Mouse (Mus musculus) layer of hippocampus, postnatal 14 days (tissue): ENCODE results near the gene Camk2n1. TPM values are rescaled to one million over a fixed set of nuclear protein-coding genes. Genes with fewer than 3 reads are reported as not detected.
A peak's percentile ranks its signal among the peaks of the same experiment; 100 is the strongest.
"Not testable (repeated sequence)": the region's sequence is repeated elsewhere in the genome, so short reads cannot be mapped to it uniquely, and the experiment has no call there.

Experiments used
- DNase-seq, 2 experiments: peaks; one replicate each; pipeline ENCODE4 v3.0.0; 2021 to 2022; ENCODE audit warnings: low spot score in 2 of 2, mixed read lengths in 1 of 2
- long read RNA-seq, 2 experiments: library from polyadenylated mRNA; stranded (forward); transcript quantifications; one replicate each; pipeline ENCODE4 v2.0.0; 2021
- total RNA-seq, 2 experiments: library from RNA; stranded (reverse); gene quantifications; 2 replicates each; pipeline ENCODE4 v1.2.3; 2021

Gene Camk2n1
- total RNA-seq: 100 to 1,000 TPM; 211 to 242 TPM
- long read RNA-seq, experiment 1, full-length matches to known transcripts: 47 of 67 reads
- long read RNA-seq, experiment 1, partial matches to known transcripts: 0 of 67 reads
- long read RNA-seq, experiment 1, other reads (novel, unspliced or antisense): 20 of 67 reads
- long read RNA-seq, experiment 2, full-length matches to known transcripts: 45 of 74 reads
- long read RNA-seq, experiment 2, partial matches to known transcripts: 0 of 74 reads
- long read RNA-seq, experiment 2, other reads (novel, unspliced or antisense): 29 of 74 reads

DNA sequence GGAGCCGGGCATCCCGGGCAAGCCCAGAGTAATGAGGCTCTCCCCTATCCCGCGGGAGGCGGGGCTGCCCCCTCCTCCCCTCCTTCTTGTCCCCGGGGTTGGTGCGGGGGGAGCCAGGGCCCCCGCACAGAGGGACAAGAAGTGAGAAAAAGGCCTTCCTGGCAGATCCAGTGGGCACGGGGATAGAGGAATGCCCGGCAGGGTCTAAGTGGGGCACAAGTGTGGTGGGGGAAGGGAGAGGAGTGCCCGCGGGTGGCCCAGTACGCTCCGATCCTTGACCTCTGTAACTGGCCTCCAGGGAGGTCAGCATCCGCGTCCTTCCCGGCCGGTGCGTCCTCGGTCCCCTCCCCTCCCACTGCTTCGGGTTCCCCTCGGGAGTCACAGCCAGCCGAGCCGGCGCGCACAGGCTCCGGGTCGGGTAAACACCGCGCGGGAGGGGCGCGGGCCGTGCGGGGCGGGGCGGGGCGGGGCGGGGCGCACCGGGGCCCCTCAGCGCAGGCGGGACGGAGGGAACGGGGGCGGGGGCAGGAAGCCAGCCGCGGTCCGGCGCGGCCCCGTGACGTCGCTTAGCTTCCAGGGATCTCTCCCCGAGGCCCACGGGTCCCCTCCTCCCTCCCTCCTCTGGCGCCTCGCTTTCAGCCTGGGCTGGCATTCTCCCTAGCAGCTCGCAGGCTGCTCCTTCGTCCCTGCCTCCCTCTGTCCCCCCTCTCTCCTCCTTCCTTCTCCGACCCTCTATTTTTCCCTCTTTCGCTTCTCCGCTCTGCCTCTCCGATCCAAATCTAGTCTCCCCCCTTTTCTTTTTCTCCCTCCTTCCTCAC lies at the start of gene Camk2n1:
Gene Camk2n1, plus strand, starts transcription at position 562 of the 818 bp plus-strand sequence.
- DNase-seq: peak; percentile 79 to 83

DNA sequence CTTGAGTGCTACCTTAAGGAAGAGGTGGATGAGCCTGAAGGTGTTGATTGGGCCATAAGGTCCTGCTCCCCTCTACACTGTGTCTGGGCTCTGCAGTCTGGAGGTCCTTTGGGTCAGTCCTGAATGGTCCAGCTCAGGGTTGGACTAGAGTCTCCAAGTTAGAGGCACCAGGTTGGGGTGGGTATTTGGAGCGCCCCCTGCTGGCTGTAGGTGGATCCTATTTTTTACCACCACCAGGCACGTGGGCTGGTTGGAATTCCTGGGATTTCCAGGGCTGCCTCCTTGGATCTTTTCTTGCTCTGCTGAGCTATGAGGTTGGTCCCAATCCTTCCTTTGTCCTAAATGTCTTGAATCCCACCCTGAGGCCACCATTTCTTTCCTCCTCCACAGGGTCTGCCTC lies 49.3 kb upstream of the Camk2n1 start:
- no peak for DNase-seq

DNA sequence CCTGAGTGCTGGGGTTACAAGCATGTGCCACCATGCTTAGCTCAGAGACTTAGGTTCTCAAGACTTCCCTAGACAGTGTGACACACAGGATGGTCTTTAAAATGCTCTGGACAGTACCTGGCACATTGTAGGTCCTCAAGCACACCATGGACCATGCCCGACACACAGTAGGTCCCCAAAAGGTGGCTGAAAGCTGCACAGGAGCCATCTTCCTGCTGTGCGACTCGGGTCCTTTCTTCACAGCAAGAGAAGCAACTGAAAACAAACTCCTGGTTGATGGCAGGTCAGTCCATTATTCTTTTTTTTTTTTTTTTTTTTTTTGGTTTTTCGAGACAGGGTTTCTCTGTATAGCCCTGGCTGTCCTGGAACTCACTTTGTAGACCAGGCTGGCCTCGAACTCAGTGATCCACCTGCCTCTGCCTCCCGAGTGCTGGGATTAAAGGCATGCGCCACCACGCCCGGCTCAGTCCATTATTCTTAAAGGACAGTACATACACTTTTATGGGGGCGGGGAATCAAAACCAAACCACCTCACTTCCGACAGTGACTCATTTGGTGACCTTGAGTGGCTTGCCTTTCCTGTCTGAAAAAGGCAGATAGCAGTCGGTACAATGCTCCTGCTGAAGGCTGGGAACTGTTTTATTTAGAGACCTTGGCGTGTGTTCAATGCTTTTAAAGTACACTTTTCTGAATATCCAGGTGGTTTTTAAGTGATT lies 46.5 kb upstream of the Camk2n1 start:
- DNase-seq: no peak

DNA sequence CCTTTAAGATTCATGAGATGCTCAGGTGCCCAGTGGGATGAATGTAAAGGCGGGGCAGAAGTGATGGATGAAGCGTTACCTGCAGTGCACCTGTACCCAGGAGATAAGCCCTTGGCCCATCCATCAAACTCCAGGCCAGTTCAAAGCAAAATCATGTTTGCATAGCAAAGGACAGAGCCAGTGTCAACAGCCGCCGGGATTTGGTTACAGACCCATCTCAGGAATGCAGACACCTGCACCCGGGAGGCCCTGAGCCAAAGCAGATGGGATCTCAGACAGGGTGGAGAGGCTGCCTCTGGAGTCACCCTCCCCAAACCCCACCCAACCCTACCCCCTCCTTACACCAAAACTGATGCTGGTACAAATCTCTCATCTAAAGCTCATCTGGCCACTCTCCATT lies 43.1 kb upstream of the Camk2n1 start:
- no peak for DNase-seq

DNA sequence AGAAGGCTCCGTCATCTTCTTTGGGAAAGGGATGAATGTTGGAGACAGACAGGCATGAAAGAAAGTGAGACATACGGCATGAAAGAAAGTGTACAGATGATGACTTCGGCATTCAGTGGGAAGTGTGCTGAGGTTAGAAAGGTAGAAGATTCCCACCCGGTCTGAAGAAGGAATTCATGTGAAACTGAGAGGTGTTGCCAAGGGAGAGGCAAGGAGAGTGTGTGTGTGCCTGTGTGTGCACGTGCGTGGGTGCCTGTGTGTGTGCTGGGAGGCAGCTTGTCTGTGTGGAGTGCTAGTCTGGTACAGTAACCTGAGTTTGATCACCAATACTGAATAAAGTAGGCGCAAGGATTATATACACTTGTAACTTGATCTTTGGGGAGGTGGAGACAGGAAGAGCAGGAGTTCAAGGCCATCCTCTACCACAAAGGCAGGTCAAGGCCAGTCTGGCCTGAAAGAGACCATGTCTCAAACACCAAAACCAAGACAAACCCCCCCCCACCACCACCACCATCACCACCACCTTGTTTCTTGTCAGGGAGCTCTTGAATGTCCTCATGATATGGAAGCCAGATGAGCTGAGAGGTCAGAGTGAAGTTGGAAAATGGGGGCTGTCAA lies 42.5 kb upstream of the Camk2n1 start:
- no peak for DNase-seq

DNA sequence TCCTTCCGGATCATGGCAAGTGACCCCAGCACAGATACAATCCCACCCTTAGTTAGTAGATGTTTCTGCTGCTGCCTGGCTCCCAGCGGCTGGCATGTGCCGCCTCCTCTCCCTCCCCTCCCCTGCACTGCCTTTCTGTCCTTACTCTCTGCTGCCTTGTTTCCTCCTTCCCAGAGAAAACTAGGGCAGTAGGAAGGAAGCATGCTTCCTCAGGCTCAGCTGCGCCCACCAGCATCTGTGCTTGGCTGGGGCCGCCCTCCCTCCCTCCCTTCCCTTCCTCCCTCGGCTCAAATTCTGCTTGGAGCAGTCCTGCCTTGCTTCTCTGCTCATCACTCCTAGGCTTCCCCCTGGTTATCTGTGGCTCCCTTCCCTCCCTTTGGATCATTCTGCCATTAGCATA lies 39.4 kb upstream of the Camk2n1 start:
- DNase-seq: peak in 1 of 2 experiments; percentile 32

DNA sequence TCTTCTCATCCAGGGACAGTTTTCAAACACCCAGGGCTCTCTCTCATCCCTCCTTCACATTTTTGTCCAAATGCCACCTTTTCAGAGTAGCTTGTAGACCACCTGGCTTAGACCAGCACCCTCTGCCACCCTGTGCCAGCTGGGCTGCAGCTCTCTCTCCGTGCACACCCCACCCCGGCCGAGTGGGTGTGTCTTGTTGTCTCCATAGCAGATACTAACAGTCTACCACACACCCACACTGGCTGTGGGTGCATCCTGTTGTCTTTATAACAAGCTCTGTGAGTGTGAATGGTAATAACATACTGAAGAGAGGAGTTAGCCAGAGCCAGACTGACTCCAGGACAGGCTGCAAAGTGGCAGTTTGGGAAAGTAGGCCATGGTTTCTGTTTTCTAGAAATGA lies 38.1 kb upstream of the Camk2n1 start:
- no peak for DNase-seq

DNA sequence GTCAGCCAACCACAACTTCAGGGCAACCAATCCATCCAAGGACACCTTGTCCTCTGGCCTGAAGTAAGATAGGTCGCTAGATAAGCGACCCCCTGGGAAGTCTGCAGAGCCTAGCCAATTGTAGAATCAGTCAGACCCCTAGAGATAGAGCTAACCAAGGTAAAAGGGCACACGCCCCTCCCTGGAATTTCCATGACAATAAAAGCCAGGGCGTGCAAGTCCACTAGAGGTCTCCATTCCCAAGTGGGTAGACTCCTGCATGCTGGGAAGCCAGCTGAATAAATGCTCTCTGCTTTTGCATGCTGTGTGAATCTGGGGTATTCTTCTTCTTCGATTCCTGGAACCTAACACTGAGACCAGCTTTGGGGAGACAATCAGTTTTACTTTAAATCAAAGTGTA lies 37.7 kb upstream of the Camk2n1 start:
- DNase-seq: no peak

DNA sequence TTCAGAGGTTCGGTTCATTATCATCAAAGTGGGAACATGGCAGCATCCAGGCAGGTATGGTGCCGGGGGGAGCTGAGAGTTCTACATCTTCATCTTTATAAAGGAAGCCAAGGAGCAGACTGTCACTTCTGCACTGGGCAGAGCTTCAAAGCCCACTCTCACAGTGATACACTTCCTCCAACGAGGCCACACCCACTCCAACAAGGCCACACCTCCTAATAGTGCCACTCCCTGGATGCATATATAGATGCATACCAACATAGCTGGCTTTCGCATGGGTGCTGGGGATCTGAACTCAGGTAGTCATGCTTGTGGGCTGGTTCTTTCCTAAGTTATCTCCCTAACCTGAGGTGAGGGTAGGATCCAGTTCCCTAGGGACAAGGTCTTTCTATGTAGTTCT lies 36.2 kb upstream of the Camk2n1 start:
- no peak for DNase-seq

DNA sequence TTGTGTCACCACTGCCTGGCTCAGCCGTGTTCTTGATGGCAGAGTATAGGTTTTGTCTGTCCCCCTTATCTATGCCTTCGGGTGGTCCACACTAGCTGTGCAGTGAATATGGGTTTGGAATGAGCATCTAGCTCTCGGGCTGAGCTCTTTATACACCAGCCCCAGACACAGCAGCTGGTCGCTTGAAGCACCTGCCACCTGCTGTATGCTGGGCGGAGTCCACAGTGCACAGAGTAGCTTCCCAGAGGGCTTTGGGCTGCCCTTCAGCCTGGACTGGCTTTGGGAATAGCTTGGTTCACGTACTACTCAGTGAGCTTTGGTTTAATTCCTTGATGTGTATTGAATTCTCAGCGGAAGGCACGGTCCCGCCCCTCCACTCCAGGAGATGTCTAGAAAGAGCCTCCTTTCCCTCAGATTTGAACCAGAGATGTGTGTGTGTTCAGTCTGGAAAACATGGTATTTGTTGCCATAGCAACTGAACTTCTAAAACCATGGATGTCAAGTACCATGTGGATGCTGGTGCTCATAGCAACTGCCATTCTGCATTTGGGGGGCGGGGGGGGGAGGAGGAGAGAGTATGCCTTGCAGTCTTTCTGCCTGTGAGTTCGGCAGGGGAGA lies 35.7 kb upstream of the Camk2n1 start:
- no peak for DNase-seq

DNA sequence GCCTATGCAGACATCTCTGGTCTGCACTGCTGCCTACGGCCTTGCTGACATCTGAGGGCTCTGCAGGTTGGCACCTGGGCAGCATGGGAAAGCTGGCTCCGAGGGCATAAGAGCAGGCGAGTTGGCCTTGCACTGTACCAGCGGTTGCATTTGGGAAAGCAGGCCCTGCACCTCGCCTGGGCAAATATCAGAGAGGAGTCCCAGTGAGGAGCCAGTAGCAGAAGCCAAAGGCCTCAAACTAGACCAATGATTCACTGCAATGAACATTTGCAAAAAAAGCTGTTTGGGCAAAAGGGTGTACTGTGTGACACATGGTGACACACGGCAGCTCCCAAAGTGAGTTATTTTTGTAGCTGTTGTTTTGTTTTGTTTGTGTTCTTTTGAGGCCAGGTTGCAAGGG lies 29.1 kb upstream of the Camk2n1 start:
- no peak for DNase-seq

DNA sequence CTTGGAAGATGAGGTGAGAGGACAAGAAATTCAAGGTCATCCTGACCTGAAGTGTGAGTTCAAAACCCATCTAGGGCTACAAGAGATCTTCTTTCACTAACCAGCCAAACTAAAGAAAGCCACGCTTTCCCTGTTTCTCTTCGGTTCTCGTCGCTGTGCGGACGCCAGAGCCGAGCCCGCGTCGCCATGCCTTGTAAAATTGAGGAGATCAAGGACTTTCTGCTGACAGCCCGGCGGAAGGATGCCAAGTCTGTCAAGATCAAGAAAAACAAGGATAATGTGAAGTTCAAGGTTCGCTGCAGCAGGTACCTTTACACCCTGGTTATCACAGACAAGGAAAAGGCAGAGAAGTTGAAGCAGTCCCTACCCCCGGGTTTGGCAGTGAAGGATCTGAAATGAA lies 28.5 kb upstream of the Camk2n1 start:
- DNase-seq: not testable (repeated sequence)

DNA sequence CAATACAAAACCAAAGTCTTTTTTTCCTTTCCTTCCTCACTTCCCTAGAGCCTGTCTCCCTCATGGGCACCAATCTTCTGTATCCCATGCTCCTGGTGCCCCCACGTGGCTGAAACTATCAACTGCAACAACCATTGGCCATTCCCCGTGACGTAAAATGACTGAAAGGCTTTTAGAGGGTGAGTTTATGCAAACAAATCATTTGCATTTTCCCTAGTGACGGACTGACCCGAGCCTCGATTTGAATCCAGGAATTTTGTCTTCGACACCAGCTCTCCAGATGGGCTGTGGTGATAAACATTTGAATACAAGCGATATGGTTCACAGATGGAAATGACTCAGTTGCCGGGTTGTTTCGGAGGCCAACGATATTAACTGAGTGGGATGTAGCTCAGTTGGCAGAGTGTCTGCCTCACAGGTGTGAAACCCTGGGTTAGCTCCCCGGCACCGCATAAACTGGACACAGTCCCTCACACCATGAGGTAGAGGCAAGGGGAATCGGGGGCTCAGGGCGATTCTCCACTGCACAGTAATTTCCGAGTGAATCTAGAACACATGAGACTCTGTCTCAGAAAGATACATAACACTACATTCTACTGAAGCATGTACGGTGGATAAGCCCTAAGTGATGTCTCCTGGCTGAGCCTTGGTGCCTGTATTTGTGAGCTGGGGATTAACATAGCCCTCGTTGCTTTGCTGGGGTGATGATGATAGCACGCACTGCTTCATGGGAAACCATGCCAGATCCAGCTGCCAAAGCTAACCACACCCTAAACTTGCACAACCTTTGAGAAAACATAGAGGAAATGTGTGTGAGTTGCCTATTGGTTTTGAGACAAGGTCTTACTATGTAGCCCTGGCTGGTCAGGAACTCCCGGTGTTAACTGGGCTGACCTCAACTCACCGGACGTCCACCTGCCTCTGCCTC lies 27.1 kb upstream of the Camk2n1 start:
- DNase-seq: peak; percentile 89 to 93

DNA sequence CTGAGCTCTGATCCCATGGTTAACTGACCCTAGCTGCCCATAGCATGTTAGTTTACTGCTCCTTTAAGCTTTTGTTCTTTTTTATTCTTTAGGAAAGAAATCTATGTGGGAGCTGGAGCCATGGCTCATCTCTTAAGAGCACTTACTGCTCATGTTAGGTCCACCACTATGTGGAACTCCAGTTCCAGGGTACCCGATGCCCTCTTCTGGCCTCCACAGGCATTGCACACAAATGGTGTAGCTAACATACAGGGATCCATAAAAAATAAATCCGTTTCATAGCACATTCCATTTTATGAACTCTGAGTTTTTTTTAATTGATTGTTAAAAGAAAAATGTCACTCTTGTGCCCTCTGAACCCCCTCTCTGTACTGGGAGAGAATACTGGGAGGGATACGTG lies 24.3 kb upstream of the Camk2n1 start:
- DNase-seq: peak in 1 of 2 experiments; percentile 52

DNA sequence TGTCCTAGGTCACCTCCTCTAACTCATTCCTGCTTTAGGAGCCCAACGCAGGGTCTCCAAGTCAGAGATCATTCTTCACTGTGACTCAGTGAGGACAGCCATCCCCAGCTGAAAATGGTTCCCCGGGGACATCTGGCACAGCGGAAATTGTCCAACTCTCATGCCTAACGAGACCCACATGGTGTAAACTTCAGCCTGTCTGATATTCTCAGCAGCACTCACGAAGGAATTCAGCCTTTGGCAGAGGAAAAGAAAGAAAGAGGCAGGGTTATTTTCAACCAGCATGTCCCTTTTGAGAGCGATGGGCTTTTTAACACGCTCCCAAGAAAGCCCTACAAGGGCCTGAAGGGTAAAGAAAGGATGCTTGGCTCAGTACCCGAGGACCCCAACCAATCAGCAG lies 22.8 kb upstream of the Camk2n1 start:
- DNase-seq: no peak

DNA sequence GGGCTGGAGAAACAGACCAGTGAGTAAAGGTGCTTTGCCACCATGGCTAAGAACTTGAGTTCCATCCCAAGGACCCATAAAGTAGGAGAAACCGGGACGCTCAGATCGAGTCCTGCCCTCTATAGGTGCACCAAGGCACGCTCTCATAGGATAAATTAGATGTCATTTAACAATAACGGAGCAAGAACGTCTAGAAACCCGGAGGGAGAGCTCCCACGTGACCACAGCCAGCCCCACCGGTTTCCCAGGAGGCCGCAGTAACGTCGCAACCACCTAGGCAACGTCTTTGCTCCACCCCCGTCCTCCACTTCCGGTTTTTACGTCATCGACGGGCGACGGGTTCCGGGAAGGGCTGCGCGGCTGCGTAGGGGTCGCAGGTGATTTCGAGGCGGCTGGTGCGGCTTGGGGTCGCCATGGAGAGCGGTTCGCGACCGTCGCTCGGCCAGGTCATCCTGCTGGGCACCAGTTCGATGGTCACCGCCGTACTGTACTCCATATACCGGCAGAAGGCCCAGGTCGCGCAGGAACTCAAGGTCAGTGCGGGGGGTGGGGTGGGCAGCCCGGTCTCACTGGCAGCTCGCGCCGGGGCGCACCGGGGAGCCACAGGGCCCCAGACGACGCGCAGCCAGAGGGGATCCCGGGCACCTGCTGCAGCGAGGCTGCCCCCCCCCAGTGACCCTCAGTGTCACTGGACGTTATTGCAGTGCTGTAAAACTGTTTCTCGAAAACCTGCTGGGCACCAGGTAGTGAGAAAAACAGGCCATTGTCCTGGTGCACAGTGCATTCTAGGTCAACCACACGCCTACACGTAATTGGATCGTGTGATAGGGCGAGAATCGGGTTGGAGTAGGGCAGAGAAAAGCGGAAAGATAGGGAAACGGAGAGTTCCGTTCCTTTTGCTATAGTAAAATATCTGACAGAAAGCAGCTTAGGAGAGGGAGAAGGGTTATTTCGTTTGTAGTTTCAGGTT lies 19.5 kb upstream of the Camk2n1 start, which contains the start of gene Mul1:
Gene Mul1, plus strand, starts transcription at position 325 of the 970 bp plus-strand sequence.
- peak; percentile 94 to 97 for DNase-seq

DNA sequence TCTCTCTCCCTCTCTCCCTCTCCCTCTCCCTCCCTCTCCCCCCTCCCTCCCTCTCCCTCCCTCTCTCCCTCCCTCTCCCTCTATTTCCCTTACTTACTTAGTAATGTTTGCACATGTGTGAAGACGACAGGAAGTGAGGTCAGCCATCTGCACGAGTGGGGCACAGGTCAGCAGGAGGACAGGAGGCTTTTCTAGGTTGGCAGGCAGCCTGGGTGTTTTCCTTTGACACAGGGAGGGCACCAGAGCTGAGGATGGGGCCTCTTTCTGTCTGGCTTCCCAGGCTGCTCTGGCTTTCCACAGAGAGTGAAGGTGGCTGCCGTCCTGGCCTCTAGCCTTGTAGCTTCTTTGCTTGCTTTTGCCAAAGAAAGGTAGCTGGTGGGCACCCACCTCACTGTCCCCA lies 14.1 kb upstream of the Camk2n1 start:
- DNase-seq: no peak

DNA sequence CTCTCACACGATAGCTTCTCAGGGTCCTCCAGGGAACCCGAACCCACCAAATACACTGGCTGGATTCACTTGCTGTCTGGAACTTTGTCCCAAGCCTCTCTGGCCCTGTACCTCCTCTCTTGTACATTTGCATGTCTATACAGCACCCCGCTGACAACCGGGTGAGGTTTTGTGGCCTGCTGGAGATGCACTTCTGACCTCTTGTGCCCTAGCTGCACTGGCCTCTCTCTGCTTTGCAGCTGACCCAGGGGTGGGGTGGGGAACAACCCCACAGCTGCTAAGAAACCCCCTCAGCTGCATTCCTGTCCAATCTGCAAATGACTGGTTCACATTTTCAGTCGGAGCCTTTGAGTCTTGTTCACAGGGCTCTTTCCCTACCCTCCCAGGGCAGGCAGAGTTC lies 9.2 kb upstream of the Camk2n1 start:
- DNase-seq: no peak

DNA sequence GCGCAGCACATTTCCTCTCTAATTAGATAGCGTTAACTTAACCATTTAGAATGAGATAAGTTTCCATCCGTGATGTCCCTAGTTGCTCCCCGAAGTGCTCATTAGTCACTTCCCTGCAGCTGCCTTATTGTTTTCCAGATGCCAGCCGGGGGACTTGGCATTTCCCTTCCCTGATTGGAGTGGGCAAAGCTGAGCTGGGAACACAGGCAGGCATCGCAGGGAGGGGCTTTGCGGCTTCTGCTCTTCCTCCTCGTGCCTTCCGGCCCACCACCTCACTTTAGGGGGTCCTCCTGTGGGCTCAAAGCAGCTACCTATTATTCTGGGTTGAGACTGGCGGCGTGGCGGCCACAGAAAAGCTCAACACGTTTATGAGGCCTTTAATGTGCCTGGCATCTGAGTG lies 7.1 kb upstream of the Camk2n1 start:
- peak in 1 of 2 experiments; percentile 56 for DNase-seq
